Mouse (Mus musculus) heart, embryonic 14.5 days (tissue): ENCODE results near the gene Traf2. TPM values are rescaled to one million over a fixed set of nuclear protein-coding genes. Genes with fewer than 3 reads are reported as not detected.

Experiments
- ATAC-seq: fragments of 200-750 bp; cut with Nextera tagmentation; 2 replicates; pipeline ENCODE4 v1.8.0; 2017; ENCODE audit warnings: low read depth, moderate TSS enrichment; ENCODE audit not compliant: insufficient number of reproducible peaks, insufficient read depth, low FRiP score
- H3K27ac ChIP-seq, 2 experiments: fragments of 200-500 bp in 1 of 2; fragments of 300-500 bp in 1 of 2; sonication (generic) in 1 of 2; replicated peaks in 1 of 2; 2 replicates each; pipeline ENCODE4 v1.5.1; 2012 to 2014; ENCODE audit warnings: low read depth in 2 of 2, low read length in 2 of 2, control low read depth in 1 of 2, mild to moderate bottlenecking in 1 of 2, mixed read lengths in 1 of 2; ENCODE audit not compliant: control insufficient read depth in 1 of 2, insufficient read depth in 1 of 2
- H3K27me3 ChIP-seq: fragments of 300-500 bp; sonication (generic); 2 replicates; pipeline ENCODE4 v1.6.1; 2014; ENCODE audit warnings: mild to moderate bottlenecking, low read length, control low read depth; ENCODE audit not compliant: control insufficient read depth, insufficient read depth
- H3K36me3 ChIP-seq: fragments of 300-500 bp; sonication (generic); 2 replicates; pipeline ENCODE4 v1.6.1; 2014; ENCODE audit warnings: mild to moderate bottlenecking, control low read depth, low read length, mixed read lengths; ENCODE audit not compliant: control insufficient read depth, insufficient read depth
- H3K4me1 ChIP-seq, 2 experiments: fragments of 200-500 bp in 1 of 2; fragments of 300-500 bp in 1 of 2; sonication (generic) in 1 of 2; 2 replicates each; pipeline ENCODE4 v1.6.1; 2012 to 2014; ENCODE audit warnings: low read length in 2 of 2, control low read depth in 1 of 2, mixed read lengths in 1 of 2; ENCODE audit not compliant: control insufficient read depth in 2 of 2, insufficient read depth in 2 of 2
- H3K4me2 ChIP-seq: fragments of 300-500 bp; sonication (generic); 2 replicates; pipeline ENCODE4 v1.6.1; 2014; ENCODE audit warnings: mild to moderate bottlenecking, low read length
- H3K4me3 ChIP-seq, 2 experiments: fragments of 200-500 bp in 1 of 2; fragments of 300-500 bp in 1 of 2; sonication (generic) in 1 of 2; 2 replicates each; pipeline ENCODE4 v1.5.1; 2012 to 2014; ENCODE audit warnings: low read length in 2 of 2, mild to moderate bottlenecking in 2 of 2, control low read depth in 1 of 2, low read depth in 1 of 2, moderate library complexity in 1 of 2; ENCODE audit not compliant: control insufficient read depth in 1 of 2, insufficient read depth in 1 of 2
- H3K9ac ChIP-seq: fragments of 300-500 bp; sonication (generic); 2 replicates; pipeline ENCODE4 v1.6.1; 2014; ENCODE audit warnings: mild to moderate bottlenecking, low read length
- H3K9me3 ChIP-seq: fragments of 300-500 bp; sonication (generic); 2 replicates; pipeline ENCODE4 v1.6.1; 2016; ENCODE audit warnings: low read length, control low read depth; ENCODE audit not compliant: control insufficient read depth
- WGBS: fragments of 180-500 bp; shearing (Covaris S2); extraction: QIAGEN DNeasy Blood & Tissue Kit; methylation state at CpG from one replicate; pipeline ENCODE4 v1.1.7; 2014; 5-methylcytosine and 5-hydroxymethylcytosine counted together
- polyA plus RNA-seq: library from polyadenylated mRNA; unstranded; fragments of >200 nt; fragmentation: Nextera tagmentation; extraction: Ambion mirVana; gene quantifications from 2 replicates; pipeline ENCODE4 v1.2.1, GENCODE M21; 2014

The Traf2 gene
- polyA plus RNA-seq, 1 experiment from 2014 or later = 19.8 TPM

DNA sequence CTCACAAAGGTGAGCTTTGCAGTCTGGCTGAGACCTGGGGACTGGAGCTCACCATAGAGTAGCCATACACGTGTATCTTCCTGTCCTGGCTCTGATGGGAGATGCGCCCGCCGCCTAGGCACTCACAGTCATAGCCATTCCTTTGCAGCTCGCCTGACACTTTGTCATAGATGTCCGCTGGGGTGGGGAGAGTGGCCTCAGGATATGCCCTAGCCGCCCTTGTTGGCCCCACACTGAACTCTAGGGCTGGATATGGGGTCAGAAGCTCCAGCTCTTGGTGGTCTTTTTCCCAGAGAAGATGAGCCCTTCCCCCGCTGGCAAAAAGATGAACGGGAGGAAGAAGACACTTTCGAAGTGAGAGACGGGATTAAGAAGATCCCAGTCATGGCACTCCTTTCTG is 27.4 kb upstream of the Traf2 start:
- peaks cover 32% of the 10 kb centered on the region for H3K27me3 ChIP-seq
- peak overlapping the region; percentile 52 to 81 for H3K4me3 ChIP-seq
- peak overlapping the region in 1 of 2 experiments; percentile 84; a peak in 1 of 4 replicates for H3K27ac ChIP-seq
- peak overlapping the region; percentile 69 for H3K9ac ChIP-seq
- no peak for ATAC-seq
- H3K4me1 ChIP-seq = peaks cover 27 to 38% of the 10 kb centered on the region in 2 experiments
- peaks cover 28% of the 10 kb centered on the region for H3K36me3 ChIP-seq
- no peaks in the 10 kb centered on the region for H3K9me3 ChIP-seq
- WGBS = 12% methylated on average over 11 of the region's 11 CpGs
- peak overlapping the region; percentile 70 for H3K4me2 ChIP-seq

- Histone ChIP-seq H3K9ac (no peak overlapping the region), H3K9me3 (no peaks in the 10 kb centered on the region), H3K27ac (no peak overlapping the region), H3K4me2 (no peak overlapping the region), H3K27me3 (peaks cover 21% of the 10 kb centered on the region), H3K4me3 (no peak overlapping the region), H3K36me3 (peaks cover 39% of the 10 kb centered on the region), H3K4me1 (peaks cover 26 to 32% of the 10 kb centered on the region in 2 experiments)
- WGBS = 79% methylated on average over 2 of the region's 2 CpGs
- no peak for ATAC-seq
Measured at GRCm38 (mm10) chr2:25573068-25573467, 26.3 kb upstream of the Traf2 start.

DNA sequence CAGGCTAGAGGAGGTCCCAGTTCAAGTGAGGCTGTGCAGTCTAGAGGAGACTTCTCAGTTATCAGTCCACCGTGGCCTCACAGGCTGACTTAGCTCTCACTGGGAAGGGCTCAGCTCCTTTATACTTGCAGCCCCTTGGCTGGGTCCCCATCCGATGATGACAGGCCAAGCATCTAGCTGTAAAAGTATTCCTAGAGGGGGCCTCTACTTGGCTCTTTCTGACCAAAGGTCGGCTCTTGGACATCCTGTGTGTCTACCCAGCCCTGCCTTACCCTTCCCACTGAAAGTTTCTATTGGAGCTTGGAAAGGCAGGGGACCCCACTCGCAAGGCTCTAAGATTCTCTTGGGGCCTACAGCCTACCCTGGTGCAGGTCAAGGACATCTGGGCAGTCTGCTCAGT is 24.5 kb upstream of the Traf2 start:
- Histone ChIP-seq H3K27ac (no peak overlapping the region), H3K9ac (no peak overlapping the region), H3K4me1 (peaks cover 18 to 22% of the 10 kb centered on the region in 2 experiments), H3K4me2 (no peak overlapping the region), H3K4me3 (no peak overlapping the region), H3K36me3 (peaks cover 57% of the 10 kb centered on the region), H3K9me3 (no peaks in the 10 kb centered on the region), H3K27me3 (peaks cover 3% of the 10 kb centered on the region; the same call in 1 of the 2 replicates)
- ATAC-seq = no peak
- WGBS = 77% methylated on average over 4 of the region's 4 CpGs

GRCm38 (mm10) chr2:25569323-25569722 is 22.6 kb upstream of the Traf2 start:
- Histone ChIP-seq H3K4me2 (no peak overlapping the region), H3K4me3 (no peak overlapping the region), H3K4me1 (peaks cover 10 to 13% of the 10 kb centered on the region in 2 experiments), H3K9me3 (no peaks in the 10 kb centered on the region), H3K9ac (no peak overlapping the region), H3K27ac (no peak overlapping the region), H3K36me3 (peaks cover 76% of the 10 kb centered on the region), H3K27me3 (no peaks in the 10 kb centered on the region)
- 90% methylated on average over 3 of the region's 3 CpGs for WGBS
- no peak for ATAC-seq

DNA sequence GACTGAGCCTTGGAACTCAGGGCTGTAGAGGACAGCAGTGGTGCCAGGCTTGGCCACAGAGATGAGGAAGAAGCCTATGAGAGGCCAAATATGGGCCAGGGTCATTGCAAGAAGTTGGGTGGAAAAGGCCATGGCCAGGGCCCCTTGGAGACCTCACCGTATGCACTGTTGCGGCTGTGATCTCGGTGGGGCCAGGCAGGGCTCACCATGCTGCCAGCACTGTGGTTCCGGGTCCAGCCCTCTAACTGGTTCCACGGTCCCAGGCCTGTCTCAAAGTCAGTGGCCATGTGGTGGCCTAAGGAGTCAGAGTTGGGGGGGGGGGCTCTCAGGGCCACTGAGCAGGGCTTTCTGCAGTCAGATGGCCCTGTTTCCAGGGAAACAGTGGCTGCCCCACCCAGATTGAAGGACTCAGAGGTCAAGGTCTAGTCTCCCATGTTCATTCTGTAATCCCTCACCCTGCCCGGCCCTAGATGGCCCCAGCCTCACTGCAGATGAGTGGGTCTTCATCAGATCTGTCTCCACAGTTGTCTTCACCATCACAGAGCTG is 21.8 kb upstream of the Traf2 start:
- ATAC-seq = no peak
- no peak overlapping the region for H3K9ac ChIP-seq
- no peaks in the 10 kb centered on the region for H3K9me3 ChIP-seq
- no peak overlapping the region for H3K4me3 ChIP-seq
- WGBS = 85% methylated on average over 6 of the region's 6 CpGs
- H3K27me3 ChIP-seq = no peaks in the 10 kb centered on the region
- no peak overlapping the region for H3K27ac ChIP-seq
- peaks cover 83% of the 10 kb centered on the region for H3K36me3 ChIP-seq
- peaks cover 6 to 7% of the 10 kb centered on the region in 2 experiments for H3K4me1 ChIP-seq
- no peak overlapping the region for H3K4me2 ChIP-seq

DNA sequence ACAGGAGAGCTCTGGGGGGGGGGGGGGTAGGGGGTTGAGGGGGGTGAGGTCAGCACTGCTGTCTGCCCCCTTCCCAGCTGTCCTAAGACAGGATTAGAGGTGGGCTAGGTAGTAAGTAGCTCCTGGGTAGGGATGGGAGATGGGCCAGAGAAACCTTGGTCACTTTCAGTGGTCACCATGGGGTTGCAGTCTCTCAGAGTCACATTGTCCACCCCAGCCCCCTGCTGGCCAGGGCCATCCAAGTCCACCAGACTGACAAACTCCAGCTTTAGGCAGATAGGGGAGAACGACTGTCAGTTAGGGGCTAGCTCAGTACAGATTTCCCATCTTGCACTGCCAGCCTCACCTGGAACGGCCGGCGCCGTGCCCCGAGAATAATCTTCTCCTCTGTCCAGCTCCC is 19.8 kb upstream of the Traf2 start:
- Histone ChIP-seq H3K36me3 (peaks cover 97% of the 10 kb centered on the region), H3K9me3 (no peaks in the 10 kb centered on the region), H3K27me3 (no peaks in the 10 kb centered on the region), H3K9ac (no peak overlapping the region), H3K4me3 (no peak overlapping the region), H3K27ac (no peak overlapping the region), H3K4me2 (no peak overlapping the region), H3K4me1 (no peaks in the 10 kb centered on the region; a peak in 1 of 4 replicates)
- no peak for ATAC-seq
- whole genome bisulfite sequencing = 70% methylated on average over 6 of the region's 6 CpGs

- Histone ChIP-seq H3K27ac (no peak overlapping the region), H3K4me1 (no peaks in the 10 kb centered on the region), H3K9me3 (no peaks in the 10 kb centered on the region), H3K9ac (no peak overlapping the region), H3K4me2 (no peak overlapping the region), H3K36me3 (peaks cover 98% of the 10 kb centered on the region), H3K4me3 (no peak overlapping the region), H3K27me3 (no peaks in the 10 kb centered on the region)
- no peak for ATAC-seq
- WGBS = 91% methylated on average over 8 of the region's 8 CpGs
Measured at GRCm38 (mm10) chr2:25565741-25566140, 19.0 kb upstream of the Traf2 start.

GRCm38 (mm10) chr2:25561946-25562345 is 15.2 kb upstream of the Traf2 start:
- Histone ChIP-seq H3K36me3 (peaks cover 78% of the 10 kb centered on the region), H3K4me2 (no peak overlapping the region), H3K27ac (no peak overlapping the region), H3K9ac (no peak overlapping the region), H3K27me3 (no peaks in the 10 kb centered on the region), H3K9me3 (no peaks in the 10 kb centered on the region), H3K4me1 (peaks cover 2 to 12% of the 10 kb centered on the region in 2 experiments; a peak in 3 of 4 replicates), H3K4me3 (no peak overlapping the region)
- WGBS = 73% methylated on average over 9 of the region's 9 CpGs
- no peak for ATAC-seq
